Mouse (Mus musculus): ENCODE measurements around the gene Sh3tc1.
A peak's percentile ranks its signal among the peaks of the same experiment; 100 is the strongest.

Gene Sh3tc1

DNA sequence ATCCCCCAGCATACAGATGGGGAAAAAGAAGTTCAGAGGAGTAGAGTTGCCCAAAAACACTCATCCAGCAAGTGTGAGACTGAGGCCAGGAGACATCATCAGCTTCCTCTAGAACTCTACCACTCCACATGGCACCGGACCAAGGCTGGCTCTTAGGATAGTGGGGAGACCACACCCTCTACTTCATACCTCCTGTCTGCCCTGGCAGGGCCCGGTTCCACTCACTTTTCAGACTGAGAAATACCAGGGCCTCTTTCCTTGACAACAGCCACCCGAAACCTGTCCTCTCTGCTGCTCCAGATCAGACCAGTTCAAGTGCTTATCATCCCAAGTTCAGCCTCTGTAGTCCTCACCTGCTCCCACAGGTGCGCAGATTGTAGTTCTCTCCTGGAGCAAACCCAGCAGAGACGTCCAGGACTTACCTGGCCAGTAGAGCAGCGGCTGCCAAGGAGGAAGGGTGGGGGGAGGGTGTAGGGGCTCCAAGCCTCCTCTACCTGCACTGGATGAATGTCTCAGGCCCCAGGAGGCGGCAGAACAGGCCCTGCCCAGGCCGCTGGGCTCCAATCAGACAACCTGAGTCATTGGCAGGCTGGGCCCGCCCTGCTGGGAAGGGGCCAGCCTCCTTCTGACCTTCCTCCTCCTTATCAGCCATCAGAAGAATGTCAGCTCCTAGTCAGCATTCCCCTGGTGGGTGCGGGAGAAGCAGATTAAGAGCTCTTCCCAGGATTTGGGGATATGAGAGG, at the start of gene Sh3tc1:
Gene Sh3tc1, minus strand, starts transcription at position 452 of the 743 bp plus-strand sequence.
- no peak for DNase-seq

GRCm38 (mm10) chr5:35788719-35789118, 48.9 kb upstream of the Sh3tc1 start:
- DNase-seq, result no peak

DNA sequence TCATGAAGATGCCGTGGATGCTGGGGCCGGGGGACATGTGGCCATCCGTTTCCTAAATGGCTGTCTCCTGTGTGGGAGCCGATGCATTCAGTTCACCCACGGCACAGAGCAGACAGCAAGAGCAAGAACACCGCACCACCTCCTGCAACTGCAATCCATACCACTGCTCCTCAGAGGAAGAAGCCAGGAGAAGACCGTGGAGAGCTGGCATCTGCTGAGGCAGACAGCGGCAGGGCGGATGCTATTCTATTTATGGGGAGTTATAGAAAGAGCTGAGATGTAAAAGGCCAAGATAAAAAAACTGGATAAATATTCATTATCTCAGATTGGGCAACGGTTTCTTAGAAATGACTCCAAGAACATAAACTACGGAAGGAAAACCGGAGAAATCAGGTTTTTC, 48.1 kb upstream of the Sh3tc1 start:
- DNase-seq, result no peak

DNA sequence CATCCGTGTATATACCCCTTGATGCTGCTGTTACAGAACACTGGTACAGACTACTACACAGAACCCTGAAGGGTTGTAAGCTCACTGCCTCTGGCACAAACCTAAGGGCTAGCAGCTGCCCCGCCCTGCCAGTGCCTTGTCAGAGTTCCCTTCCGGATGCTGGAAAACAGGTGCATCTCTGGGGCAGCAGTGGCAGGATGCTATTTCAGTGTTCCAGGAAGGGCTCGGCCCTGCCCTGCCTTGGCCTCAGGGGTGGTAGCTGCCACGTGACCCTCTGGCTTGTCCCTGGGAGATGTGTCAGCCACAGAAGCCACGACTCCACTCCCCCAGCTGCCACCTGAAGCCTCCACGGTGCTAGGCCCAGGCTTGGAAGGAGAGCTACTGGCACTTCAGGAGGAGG, 46.1 kb upstream of the Sh3tc1 start:
- DNase-seq, result no peak

DNA sequence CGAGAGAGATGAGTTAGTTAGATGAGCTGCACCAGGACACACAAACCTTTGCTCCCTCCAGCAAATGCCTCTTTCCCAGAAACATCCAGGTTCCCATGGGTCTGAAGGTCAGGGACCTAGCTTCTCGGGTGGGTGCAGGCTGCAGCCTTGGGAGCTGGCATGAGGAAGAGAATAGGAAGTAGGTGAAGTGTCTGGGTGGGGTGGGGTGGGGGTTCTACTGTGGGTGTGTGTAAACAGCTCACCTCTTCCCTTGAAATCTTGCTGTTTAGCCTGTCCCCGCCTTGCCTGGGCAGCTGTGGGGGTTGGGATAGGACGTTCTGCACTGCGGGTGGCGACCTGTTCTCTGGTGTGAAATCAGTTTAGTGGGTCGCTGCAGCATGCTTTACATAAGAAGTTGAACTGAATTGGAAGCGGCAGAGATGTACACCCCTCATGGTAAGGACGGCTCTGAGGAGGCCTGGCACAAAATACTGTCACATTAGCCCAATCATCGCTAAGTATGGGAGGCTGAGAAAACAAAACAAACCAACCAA, 42.9 kb upstream of the Sh3tc1 start:
- no peak for DNase-seq

GRCm38 (mm10) chr5:35781116-35781515, 41.3 kb upstream of the Sh3tc1 start:
- DNase-seq, result no peak

- peak; percentile 18 for DNase-seq
Measured at GRCm38 (mm10) chr5:35774137-35774424, 34.3 kb upstream of the Sh3tc1 start.

- DNase-seq, result no peak
Measured at GRCm38 (mm10) chr5:35773274-35774136, 33.7 kb upstream of the Sh3tc1 start.

DNA sequence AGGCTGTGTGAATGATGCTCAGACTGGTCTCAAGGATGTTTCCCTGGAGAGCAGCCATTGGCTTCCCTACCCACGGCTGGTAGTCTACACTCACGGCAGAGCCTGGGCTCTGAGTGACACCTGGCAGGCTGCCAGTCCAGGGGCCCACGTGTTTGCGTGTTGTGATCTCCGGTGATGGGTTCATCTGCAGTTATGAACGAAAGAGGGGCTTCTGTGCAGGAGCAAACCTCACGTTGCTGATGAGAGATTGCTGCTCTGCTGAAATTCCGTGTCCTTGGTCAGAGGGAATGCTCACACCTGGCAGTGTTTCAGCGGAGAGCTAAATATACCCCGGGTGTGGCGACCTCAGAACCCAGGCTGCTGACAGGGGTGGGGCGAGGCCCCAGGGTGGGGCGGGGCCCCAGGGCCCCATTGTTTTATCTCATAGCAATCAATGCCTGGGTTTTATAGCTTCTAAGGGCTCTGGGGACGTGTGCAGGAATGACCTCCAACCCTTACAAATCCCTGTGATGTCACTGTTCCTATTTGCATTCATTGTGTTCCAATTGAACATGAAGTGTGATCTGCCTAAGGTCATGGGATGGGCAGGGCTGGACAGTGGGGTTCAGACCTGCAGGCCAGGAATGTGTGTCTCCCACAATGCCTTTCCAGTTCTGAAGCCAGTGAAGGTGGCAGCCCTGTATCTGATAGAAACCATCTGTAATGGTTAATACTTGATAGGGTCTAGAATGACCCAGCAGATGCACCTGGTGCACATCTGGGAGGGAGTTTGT, 31.3 kb upstream of the Sh3tc1 start:
- peak; percentile 37 for DNase-seq

DNA sequence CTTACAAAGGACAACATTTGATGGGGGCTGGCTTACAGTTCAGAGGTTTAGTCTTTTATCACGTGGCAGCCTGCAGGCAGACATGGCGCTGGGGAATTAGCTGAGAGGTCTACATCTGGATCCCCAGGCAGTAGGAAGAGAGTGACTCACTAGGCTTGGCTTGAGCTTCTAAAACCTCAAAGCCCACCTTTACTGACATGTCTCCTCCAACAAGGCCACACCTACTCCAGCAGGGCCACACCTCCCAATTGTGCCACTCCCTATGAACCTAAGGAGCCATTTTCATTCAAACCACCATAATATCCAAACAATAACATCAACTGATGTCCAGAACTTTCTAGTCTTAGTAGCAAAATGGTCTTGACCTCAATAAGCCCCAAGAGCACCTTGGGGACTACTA, 30.5 kb upstream of the Sh3tc1 start:
- no peak for DNase-seq

GRCm38 (mm10) chr5:35768997-35769396, 29.2 kb upstream of the Sh3tc1 start:
- no peak for DNase-seq

DNA sequence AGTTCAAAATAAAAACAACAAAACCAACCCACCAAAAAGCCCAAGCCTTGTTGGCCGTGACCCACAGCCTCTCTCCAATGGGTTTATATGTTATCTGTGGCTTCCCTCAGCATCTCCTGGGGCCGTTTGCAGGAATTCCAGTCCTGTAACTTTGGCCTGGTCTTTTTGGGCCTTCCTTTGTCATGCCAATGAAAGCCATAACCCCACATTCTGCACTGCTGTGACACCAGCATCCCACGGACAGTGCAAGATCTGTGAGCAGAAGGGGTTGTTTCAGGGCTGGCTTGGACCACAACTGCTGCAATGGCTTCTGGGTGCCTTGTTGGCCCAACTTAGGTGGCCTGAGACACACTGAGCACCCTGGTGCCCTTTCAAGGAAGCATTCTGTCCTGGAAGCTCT, 28.7 kb upstream of the Sh3tc1 start:
- DNase-seq, result no peak

- DNase-seq, result no peak
Measured at GRCm38 (mm10) chr5:35765909-35766308, 26.1 kb upstream of the Sh3tc1 start.

DNA sequence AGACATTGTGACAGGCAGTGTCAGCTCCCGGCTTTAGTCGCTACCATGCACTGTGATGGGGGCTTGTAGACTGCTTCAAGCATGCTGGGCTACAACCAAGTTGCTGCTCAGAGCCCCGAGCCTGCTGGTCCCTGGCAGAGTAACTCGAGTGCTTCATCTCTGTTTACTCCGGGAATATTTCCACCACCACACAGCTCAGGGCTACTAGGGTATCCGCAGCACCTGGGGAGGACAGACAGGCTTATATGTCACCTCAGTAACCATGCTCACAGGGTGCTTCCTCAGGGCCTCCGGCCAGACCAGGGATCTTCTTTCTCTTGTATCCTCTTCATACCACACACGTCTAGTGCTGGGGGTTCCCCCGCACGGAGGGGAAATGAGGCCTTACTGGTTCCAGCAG, 23.1 kb upstream of the Sh3tc1 start:
- DNase-seq, result no peak

DNA sequence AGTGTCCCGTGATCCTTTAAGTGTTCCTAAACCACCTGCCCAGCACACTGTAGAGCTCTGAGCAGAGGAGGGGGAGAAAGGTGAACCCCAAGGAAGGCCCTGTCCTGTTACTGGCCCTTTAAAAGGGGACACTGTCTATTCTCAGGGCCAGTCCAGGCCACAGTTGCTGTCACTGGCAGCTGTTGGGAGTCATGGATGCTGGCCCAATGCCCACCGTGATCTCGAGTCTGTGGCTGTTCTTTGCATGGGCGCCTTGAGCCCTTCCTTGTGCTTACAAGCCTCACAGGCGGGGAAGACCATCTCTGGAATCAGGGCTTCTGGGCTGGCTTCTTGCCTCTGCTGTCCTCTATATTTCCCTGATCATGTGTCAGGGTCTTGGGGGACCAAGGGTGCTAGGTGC, 22.6 kb upstream of the Sh3tc1 start:
- no peak for DNase-seq

GRCm38 (mm10) chr5:35761323-35761722, 21.5 kb upstream of the Sh3tc1 start:
- no peak for DNase-seq

- DNase-seq, result peak; percentile 43
Measured at GRCm38 (mm10) chr5:35758081-35759053, 18.6 kb upstream of the Sh3tc1 start.

DNA sequence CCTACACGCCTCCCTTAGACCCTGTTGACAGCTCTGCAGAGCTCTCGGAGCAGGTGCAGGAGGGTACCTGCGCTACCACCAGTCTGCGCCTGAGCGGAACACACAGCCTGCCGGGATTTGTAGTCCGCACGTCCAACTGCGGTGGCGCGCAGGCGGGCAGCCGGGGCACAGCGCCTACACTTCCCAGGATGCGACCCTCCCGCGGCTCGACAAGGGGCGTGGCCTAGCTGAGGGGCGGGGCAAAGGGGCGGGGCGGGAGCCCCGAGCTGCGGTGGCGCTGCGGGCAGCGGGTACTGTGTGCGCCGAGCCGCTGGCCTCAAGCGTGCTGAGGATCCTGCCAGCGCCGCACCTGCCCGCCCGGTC, 17.8 kb upstream of the Sh3tc1 start, which contains the start of gene Ablim2:
Gene Ablim2, plus strand, starts transcription at position 242 of the 363 bp plus-strand sequence.
- peak; percentile 92 for DNase-seq

GRCm38 (mm10) chr5:35756997-35757638, 17.3 kb upstream of the Sh3tc1 start:
- DNase-seq, result peak; percentile 35

- no peak for DNase-seq
Measured at GRCm38 (mm10) chr5:35756020-35756419, 16.2 kb upstream of the Sh3tc1 start.

DNA sequence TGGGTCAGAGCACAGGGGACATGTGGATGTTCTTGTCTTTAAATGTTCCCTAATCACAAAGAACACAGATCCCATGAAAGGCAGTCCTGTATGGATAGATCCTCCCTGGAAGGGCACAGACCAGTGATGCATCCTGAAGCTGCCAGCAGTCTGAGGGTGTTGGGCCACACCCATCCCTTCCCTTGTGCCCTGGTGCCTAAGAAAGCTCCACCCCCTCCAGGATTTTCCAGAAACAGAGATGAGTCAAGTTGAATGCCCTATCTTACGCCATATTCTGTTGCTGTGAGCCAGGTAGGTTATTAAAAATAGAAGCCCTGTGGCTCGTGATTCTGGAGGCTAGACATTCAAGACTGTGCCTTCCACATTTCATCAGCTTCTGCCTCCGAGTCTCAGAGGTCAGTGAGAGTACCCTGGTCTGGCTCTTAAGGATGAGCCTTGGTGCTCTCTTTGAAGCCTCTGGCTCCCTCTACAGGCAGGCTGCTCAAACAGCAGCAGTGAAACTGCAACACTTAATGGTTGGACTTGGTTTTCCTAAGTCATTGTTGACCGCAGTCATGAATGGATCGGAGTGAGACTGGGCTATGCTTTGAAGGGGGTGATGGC, 15.4 kb upstream of the Sh3tc1 start:
- DNase-seq, result peak; percentile 24

Data from thymus, postnatal 25 days (tissue).